Mouse (Mus musculus) MEL (cell line): ENCODE results near the gene Hoxd10. TPM values are rescaled to one million over a fixed set of nuclear protein-coding genes. Genes with fewer than 3 reads are reported as not detected.

Experiments used
- DNase-seq: peaks from one replicate; pipeline ENCODE4 v3.0.0; 2011; ENCODE audit warnings: low read depth, low spot score
- H3K27ac ChIP-seq: 2 replicates; pipeline ENCODE4 v1.5.1; 2012; ENCODE audit warnings: low read depth, mild to moderate bottlenecking, control low read depth, low read length, moderate library complexity; ENCODE audit not compliant: control insufficient read depth
- H3K27me3 ChIP-seq, 2 experiments: fragments of 150-350 bp in 1 of 2; sonication (generic) in 1 of 2; 2 replicates each; pipeline ENCODE4 v1.6.1; 2012; ENCODE audit warnings: low read length in 2 of 2, mild to moderate bottlenecking in 2 of 2, improper control_type of control experiment in 1 of 2, moderate library complexity in 1 of 2; ENCODE audit not compliant: insufficient read depth in 2 of 2, control insufficient read depth in 1 of 2
- H3K36me3 ChIP-seq, 2 experiments: 2 replicates each; pipeline ENCODE4 v1.6.1; 2012 to 2014; ENCODE audit warnings: low read length in 2 of 2, improper control_type of control experiment in 1 of 2, inconsistent platforms in 1 of 2, mild to moderate bottlenecking in 1 of 2; ENCODE audit not compliant: insufficient read depth in 2 of 2, control insufficient read depth in 1 of 2
- H3K4me1 ChIP-seq, 2 experiments: fragments of 150-350 bp in 1 of 2; sonication (generic) in 1 of 2; 2 replicates each; pipeline ENCODE4 v1.6.1; 2012; ENCODE audit warnings: low read length in 2 of 2, improper control_type of control experiment in 1 of 2, mild to moderate bottlenecking in 1 of 2; ENCODE audit not compliant: insufficient read depth in 2 of 2, control insufficient read depth in 1 of 2
- H3K4me3 ChIP-seq, 2 experiments: fragments of 150-350 bp in 1 of 2; sonication (generic) in 1 of 2; 2 replicates each; pipeline ENCODE4 v1.5.1; 2012; ENCODE audit warnings: low read depth in 2 of 2, low read length in 2 of 2, mild to moderate bottlenecking in 2 of 2, moderate library complexity in 2 of 2, control low read depth in 1 of 2, improper control_type of control experiment in 1 of 2; ENCODE audit not compliant: control insufficient read depth in 1 of 2, insufficient read depth in 1 of 2
- H3K79me2 ChIP-seq: 2 replicates; pipeline ENCODE4 v1.6.1; 2012; ENCODE audit warnings: mild to moderate bottlenecking, low read length, moderate library complexity; ENCODE audit not compliant: control insufficient read depth, poor library complexity, insufficient read depth
- H3K9ac ChIP-seq: 2 replicates; pipeline ENCODE4 v1.6.1; 2012; ENCODE audit warnings: low read depth, mild to moderate bottlenecking, control low read depth, low read length, moderate library complexity; ENCODE audit not compliant: control insufficient read depth, poor library complexity, severe bottlenecking
- H3K9me3 ChIP-seq: fragments of 150-350 bp; sonication (generic); replicated peaks from 2 replicates; pipeline ENCODE4 v1.6.1; 2012; ENCODE audit warnings: mild to moderate bottlenecking, low read length, improper control_type of control experiment, moderate library complexity; ENCODE audit not compliant: insufficient read depth
- BHLHE40 ChIP-seq: IDR thresholded peaks from 2 replicates; pipeline ENCODE4 v1.6.1; 2012; ENCODE audit warnings: low read depth, mild to moderate bottlenecking, inconsistent platforms, low read length, improper control_type of control experiment, borderline replicate concordance
- CHD1 ChIP-seq: IDR thresholded peaks from 2 replicates; pipeline ENCODE4 v1.6.1; 2012; ENCODE audit warnings: low read depth, mild to moderate bottlenecking, inconsistent platforms, low read length, improper control_type of control experiment
- CTCF ChIP-seq, 3 experiments: IDR thresholded peaks in 2 of 3; conservative IDR thresholded peaks in 1 of 3; 2 replicates each; pipeline ENCODE4 v1.5.1; 2011 to 2012; ENCODE audit warnings: low read length in 3 of 3, low read depth in 2 of 3, mild to moderate bottlenecking in 2 of 3, improper control_type of control experiment in 1 of 3, inconsistent platforms in 1 of 3, mixed read lengths in 1 of 3, moderate library complexity in 1 of 3; ENCODE audit not compliant: control insufficient read depth in 1 of 3, insufficient read depth in 1 of 3, poor library complexity in 1 of 3, severe bottlenecking in 1 of 3
- E2F4 ChIP-seq: IDR thresholded peaks from 2 replicates; pipeline ENCODE4 v1.6.1; 2011; ENCODE audit warnings: low read depth, low read length, improper control_type of control experiment, borderline replicate concordance
- EP300 ChIP-seq, 2 experiments: IDR thresholded peaks; 2 replicates each; pipeline ENCODE4 v1.6.1; 2011; ENCODE audit warnings: improper control_type of control experiment in 2 of 2, low read length in 2 of 2, low read depth in 1 of 2, mild to moderate bottlenecking in 1 of 2
- ETS1 ChIP-seq: IDR thresholded peaks from 2 replicates; pipeline ENCODE4 v1.6.1; 2012; ENCODE audit warnings: low read depth, mild to moderate bottlenecking, inconsistent platforms, low read length, improper control_type of control experiment, moderate library complexity
- GABPA ChIP-seq: IDR thresholded peaks from 2 replicates; pipeline ENCODE4 v1.6.1; 2012; ENCODE audit warnings: low read depth, mild to moderate bottlenecking, inconsistent platforms, low read length, improper control_type of control experiment, moderate library complexity
- GATA1 ChIP-seq: IDR thresholded peaks from 2 replicates; pipeline ENCODE4 v1.6.1; 2011; ENCODE audit warnings: low read depth, low read length, improper control_type of control experiment
- HCFC1 ChIP-seq: IDR thresholded peaks from 2 replicates; pipeline ENCODE4 v1.6.1; 2012; ENCODE audit warnings: low read depth, mild to moderate bottlenecking, inconsistent platforms, low read length, improper control_type of control experiment, moderate library complexity
- JUND ChIP-seq: IDR thresholded peaks from 2 replicates; pipeline ENCODE4 v1.6.1; 2011; ENCODE audit warnings: low read depth, mild to moderate bottlenecking, improper control_type of control experiment, low read length
- KAT2A ChIP-seq: conservative IDR thresholded peaks from 2 replicates; pipeline ENCODE4 v1.6.1; 2012; ENCODE audit warnings: low read depth, low read length, improper control_type of control experiment, inconsistent platforms
- MAZ ChIP-seq: IDR thresholded peaks from 2 replicates; pipeline ENCODE4 v1.6.1; 2012; ENCODE audit warnings: low read depth, mild to moderate bottlenecking, inconsistent platforms, low read length, improper control_type of control experiment
- MEF2A ChIP-seq: IDR thresholded peaks from 2 replicates; pipeline ENCODE4 v1.6.1; 2014; ENCODE audit warnings: low read depth, mild to moderate bottlenecking, inconsistent platforms, low read length, improper control_type of control experiment; ENCODE audit not compliant: poor library complexity, insufficient replicate concordance, severe bottlenecking; ENCODE audit errors: extremely low read depth
- MYB ChIP-seq: IDR thresholded peaks from 2 replicates; pipeline ENCODE4 v1.6.1; 2011; ENCODE audit warnings: mild to moderate bottlenecking, low read depth, low read length, improper control_type of control experiment
- NRF1 ChIP-seq: IDR thresholded peaks from 2 replicates; pipeline ENCODE4 v1.6.1; 2014; ENCODE audit warnings: low read depth, mild to moderate bottlenecking, inconsistent platforms, low read length, improper control_type of control experiment, moderate library complexity; ENCODE audit not compliant: poor library complexity, insufficient read depth, severe bottlenecking
- POLR2AphosphoS2 ChIP-seq: IDR thresholded peaks from 2 replicates; pipeline ENCODE4 v1.6.1; 2011; ENCODE audit warnings: low read length, improper control_type of control experiment
- POLR2AphosphoS5 ChIP-seq: IDR thresholded peaks from 2 replicates; pipeline ENCODE4 v1.6.1; 2012; ENCODE audit warnings: low read depth, borderline replicate concordance, mild to moderate bottlenecking, inconsistent platforms, low read length, moderate library complexity, mixed read lengths
- RAD21 ChIP-seq: IDR thresholded peaks from 2 replicates; pipeline ENCODE4 v1.6.1; 2011; ENCODE audit warnings: mild to moderate bottlenecking, low read depth, low read length, improper control_type of control experiment
- RCOR1 ChIP-seq: IDR thresholded peaks from 2 replicates; pipeline ENCODE4 v1.6.1; 2012; ENCODE audit warnings: low read depth, mild to moderate bottlenecking, inconsistent platforms, low read length, improper control_type of control experiment
- SMC3 ChIP-seq: IDR thresholded peaks from 2 replicates; pipeline ENCODE4 v1.6.1; 2011; ENCODE audit warnings: low read depth, low read length, improper control_type of control experiment
- TBP ChIP-seq: IDR thresholded peaks from 2 replicates; pipeline ENCODE4 v1.8.0; 2011; ENCODE audit warnings: low read depth, low read length, improper control_type of control experiment
- TCF12 ChIP-seq: IDR thresholded peaks from 2 replicates; pipeline ENCODE4 v1.6.1; 2014; ENCODE audit warnings: low read depth, mild to moderate bottlenecking, inconsistent platforms, low read length, improper control_type of control experiment, moderate library complexity
- USF2 ChIP-seq, 2 experiments: IDR thresholded peaks; 2 replicates each; pipeline ENCODE4 v1.6.1; 2011 to 2012; ENCODE audit warnings: improper control_type of control experiment in 2 of 2, low read length in 2 of 2, borderline replicate concordance in 1 of 2, inconsistent platforms in 1 of 2, low read depth in 1 of 2, mild to moderate bottlenecking in 1 of 2; ENCODE audit not compliant: insufficient read depth in 1 of 2
- ZC3H11A ChIP-seq: IDR thresholded peaks from 2 replicates; pipeline ENCODE4 v1.6.1; 2012; ENCODE audit warnings: low read depth, mild to moderate bottlenecking, inconsistent platforms, low read length, improper control_type of control experiment
- ZKSCAN1 ChIP-seq: IDR thresholded peaks from 2 replicates; pipeline ENCODE4 v1.6.1; 2012; ENCODE audit warnings: low read depth, mild to moderate bottlenecking, inconsistent platforms, low read length, improper control_type of control experiment, moderate library complexity
- ZNF384 ChIP-seq: IDR thresholded peaks from 2 replicates; pipeline ENCODE4 v1.6.1; 2012; ENCODE audit warnings: low read depth, mild to moderate bottlenecking, inconsistent platforms, low read length, improper control_type of control experiment
- polyA plus RNA-seq, 2 experiments: library from polyadenylated mRNA; stranded (reverse) in 1 of 2; unstranded in 1 of 2; fragments of >175 nt in 1 of 2; fragments of >200 nt in 1 of 2; gene quantifications; 2 replicates each; pipeline versions ENCODE4 v1.2.1 to v1.2.4; 2012; ENCODE audit warnings: low replicate concordance in 2 of 2, low read depth in 1 of 2; ENCODE audit not compliant: insufficient read length in 2 of 2, insufficient read depth in 1 of 2, missing spikeins in 1 of 2
- total RNA-seq: library from RNA; depleted of rRNA; stranded (reverse); fragments of 300-350 nt; gene quantifications from 2 replicates; pipeline ENCODE4 v1.2.3, GENCODE M21; 2012

Hoxd10 gene
- total and polyA plus RNA-seq, 3 experiments = not detected

DNA sequence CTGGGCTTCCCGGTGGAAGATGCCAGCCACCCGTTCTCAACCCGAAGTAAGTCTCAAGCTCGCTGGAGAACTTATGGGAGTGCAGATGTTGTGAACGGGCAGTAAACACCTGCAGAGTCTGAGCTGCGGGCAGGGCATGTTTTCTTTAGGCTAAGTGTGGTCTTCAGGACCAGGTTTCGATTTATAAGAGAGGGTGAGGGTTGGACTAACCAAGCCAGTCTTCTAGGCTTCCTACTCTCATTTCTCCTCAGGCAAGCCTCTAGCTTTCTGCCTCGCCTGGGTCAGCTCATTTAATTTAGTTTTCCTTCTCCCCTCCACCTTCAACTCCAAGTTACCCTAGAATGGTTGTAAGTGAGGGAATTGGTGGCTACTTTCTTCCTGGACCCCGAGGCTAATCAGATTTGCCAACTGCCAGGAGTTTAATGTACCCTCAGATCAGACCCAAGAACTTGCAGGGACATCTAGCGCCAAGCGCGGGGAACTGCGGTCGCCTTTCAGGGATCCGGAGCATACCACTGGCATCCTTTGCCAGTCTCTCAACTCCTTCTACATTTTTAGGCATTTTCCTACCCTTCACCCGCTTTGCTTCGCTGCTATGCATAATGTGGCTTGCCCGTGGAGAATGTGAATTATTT lies 28.3 kb upstream of the Hoxd10 start:
- Histone ChIP-seq H3K4me3 (peak overlapping the region; percentile 68 to 84), H3K9ac (peak overlapping the region; percentile 42), H3K27ac (no peak overlapping the region), H3K9me3 (no peaks in the 10 kb centered on the region), H3K79me2 (no peaks in the 10 kb centered on the region), H3K4me1 (no peaks in the 10 kb centered on the region), H3K27me3 (no peaks in the 10 kb centered on the region), H3K36me3 (no peaks in the 10 kb centered on the region)
- no peak for TF ChIP-seq POLR2AphosphoS5
- TF ChIP-seq POLR2AphosphoS2 = no peak
- TF ChIP-seq CHD1 = no peak
- TF ChIP-seq TCF12 = no peak
- TF ChIP-seq ZNF384 = 0 out of 2 replicates have a peak, but pooled peaks have one; percentile 15
- TF ChIP-seq RAD21 = peak; percentile 95
- peak; percentile 80 to 91 (median 89) for TF ChIP-seq CTCF (IDR thresholded peaks at IDR 0.05 in 2 of 3, conservative IDR thresholded peaks at IDR 0.05 in 1 of 3; ENCODE audit: control insufficient read depth in 1 of 3, insufficient read depth in 1 of 3, low read depth in 2 of 3, low read length in 3 of 3, poor library complexity in 1 of 3, severe bottlenecking in 1 of 3)
- no peak for TF ChIP-seq GABPA
- TF ChIP-seq HCFC1 = no peak
- TF ChIP-seq ZC3H11A = peak; percentile 77
- peak; percentile 91 for TF ChIP-seq SMC3
- TF ChIP-seq E2F4 = no peak
- no peak for TF ChIP-seq NRF1
- no peak for TF ChIP-seq MYB
- no peak for TF ChIP-seq ETS1
- peak; percentile 57 for TF ChIP-seq GATA1
- no peak for TF ChIP-seq TBP
- peak; percentile 81 for DNase-seq

DNA sequence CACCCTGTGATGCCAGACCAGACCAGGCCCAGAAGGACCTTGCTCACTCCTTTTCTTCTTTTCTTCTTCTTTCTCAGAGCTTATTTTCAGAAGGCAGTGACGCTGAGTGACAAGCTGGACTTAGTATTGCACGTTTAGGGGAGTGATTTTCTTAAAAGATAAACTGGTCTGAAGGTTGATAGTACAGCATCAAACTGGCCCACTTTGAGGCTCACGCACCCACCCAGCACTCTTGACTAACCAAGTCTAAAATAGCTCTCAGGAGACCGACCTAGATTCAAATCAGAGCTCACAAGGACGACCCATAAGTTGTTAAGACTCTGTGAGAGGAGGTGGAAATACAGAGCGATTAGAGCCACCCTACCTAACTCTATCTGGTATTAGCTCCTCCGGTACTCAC lies 25.3 kb upstream of the Hoxd10 start:
- H3K9ac ChIP-seq = no peak overlapping the region
- no peak for TF ChIP-seq CTCF (IDR thresholded peaks at IDR 0.05 in 2 of 3, conservative IDR thresholded peaks at IDR 0.05 in 1 of 3; ENCODE audit: control insufficient read depth in 1 of 3, insufficient read depth in 1 of 3, low read depth in 2 of 3, low read length in 3 of 3, poor library complexity in 1 of 3, severe bottlenecking in 1 of 3)
- no peak for TF ChIP-seq MEF2A
- TF ChIP-seq POLR2AphosphoS5 = no peak
- TF ChIP-seq USF2 (IDR thresholded peaks at IDR 0.05; ENCODE audit: borderline replicate concordance in 1 of 2, insufficient read depth in 1 of 2, low read depth in 1 of 2, low read length in 2 of 2) = no peak
- TF ChIP-seq RAD21 = no peak
- TF ChIP-seq JUND = no peak
- TF ChIP-seq EP300 (IDR thresholded peaks at IDR 0.05; ENCODE audit: low read depth in 1 of 2, low read length in 2 of 2) = no peak
- no peak for TF ChIP-seq ZKSCAN1
- TF ChIP-seq BHLHE40 = no peak
- TF ChIP-seq HCFC1 = no peak
- TF ChIP-seq ZNF384 = no peak
- no peak for TF ChIP-seq RCOR1
- TF ChIP-seq POLR2AphosphoS2 = no peak
- no peak for TF ChIP-seq CHD1
- no peak for TF ChIP-seq SMC3
- no peak for TF ChIP-seq KAT2A
- TF ChIP-seq ZC3H11A = no peak
- TF ChIP-seq MAZ = no peak
- TF ChIP-seq, all 39 proteins: peak for 0
- no peaks in the 10 kb centered on the region for H3K27me3 ChIP-seq
- DNase-seq = no peak
- H3K79me2 ChIP-seq = no peaks in the 10 kb centered on the region
- H3K36me3 ChIP-seq = no peaks in the 10 kb centered on the region
- no peaks in the 10 kb centered on the region for H3K4me1 ChIP-seq
- H3K27ac ChIP-seq = no peak overlapping the region
- H3K9me3 ChIP-seq = no peaks in the 10 kb centered on the region
- H3K4me3 ChIP-seq = no peak overlapping the region
